Mouse (Mus musculus) bone marrow, adult 2 months (tissue): ENCODE data around the gene Mtcl1.

Experiments used
- CTCF ChIP-seq: fragments of 200-500 bp; IDR thresholded peaks from 2 replicates; pipeline ENCODE4 v1.5.1; 2011; ENCODE audit warnings: low read length, control low read depth; ENCODE audit not compliant: control insufficient read depth, insufficient read depth
- POLR2A ChIP-seq: fragments of 200-500 bp; IDR thresholded peaks from 2 replicates; pipeline ENCODE4 v1.6.1; 2011; ENCODE audit warnings: low read depth, mild to moderate bottlenecking, control low read depth, low read length, borderline replicate concordance; ENCODE audit not compliant: control insufficient read depth

DNA sequence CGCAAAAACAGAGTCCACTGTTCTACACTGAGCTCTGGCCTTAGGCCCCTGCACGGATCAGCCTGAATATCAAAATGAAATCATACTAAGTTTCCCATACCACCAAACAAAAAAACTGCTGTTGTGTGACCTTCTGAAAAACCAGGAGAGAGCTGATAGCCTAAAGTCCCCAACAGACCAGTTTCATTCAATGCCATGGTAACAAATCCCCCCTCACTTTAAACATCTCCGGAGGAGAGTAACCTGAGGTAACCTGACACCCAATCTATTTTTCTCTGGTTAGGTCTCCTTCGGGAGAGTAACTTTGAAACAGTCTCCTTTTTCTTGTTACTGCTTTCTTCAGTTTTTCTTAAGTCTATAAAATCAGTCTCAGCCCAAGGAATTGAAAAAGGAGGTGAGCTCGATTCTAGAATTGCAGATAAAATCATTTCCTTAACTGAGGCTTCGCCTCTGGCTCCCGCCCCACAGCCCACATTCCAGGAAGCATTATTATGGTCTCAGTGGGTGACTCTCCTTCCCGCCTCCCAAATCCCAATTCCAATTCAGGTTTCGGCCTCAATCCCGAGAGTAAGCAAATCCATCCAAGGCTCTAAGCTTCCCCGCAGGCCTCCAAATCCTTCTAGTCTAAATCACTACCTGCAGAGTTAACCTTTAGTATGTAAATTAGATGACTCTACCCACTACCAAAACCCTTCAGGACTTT, 10.3 kb downstream of the Mtcl1 start:
- TF ChIP-seq CTCF (no peak), POLR2A (no peak)
